Mouse (Mus musculus): Measurements from ENCODE around the gene Med16.

Gene Med16

DNA sequence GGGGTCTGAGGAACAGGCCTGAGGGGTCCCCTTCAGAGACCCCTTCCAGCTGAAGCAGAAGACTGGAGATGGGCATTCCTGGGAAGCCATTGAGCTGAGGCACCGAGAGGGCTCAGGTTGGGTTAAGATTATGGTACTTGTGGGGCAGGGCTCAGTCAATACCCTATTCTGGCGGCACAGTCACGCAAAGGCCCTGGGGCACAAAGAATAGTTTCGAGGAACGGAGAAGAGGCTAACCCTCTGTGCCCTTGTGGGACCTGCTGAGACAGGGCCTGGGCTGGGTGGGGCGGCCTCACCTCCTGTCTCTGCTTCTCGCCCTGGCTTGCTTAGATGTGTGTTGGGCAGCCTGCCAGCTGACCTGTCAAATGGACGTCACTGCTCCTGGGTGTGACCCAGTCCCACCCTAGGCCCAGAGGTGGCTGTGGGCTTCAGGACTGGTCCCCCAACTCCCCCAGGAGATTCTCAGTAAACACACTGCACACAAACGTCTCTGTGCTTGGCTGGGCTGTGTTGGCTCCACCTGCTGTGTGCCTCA is 24.5 kb upstream of the Med16 start:
- in situ Hi-C loops (cut with MboI; ENCODE audit: low sequenced_read_pairs), result no loop called here

DNA sequence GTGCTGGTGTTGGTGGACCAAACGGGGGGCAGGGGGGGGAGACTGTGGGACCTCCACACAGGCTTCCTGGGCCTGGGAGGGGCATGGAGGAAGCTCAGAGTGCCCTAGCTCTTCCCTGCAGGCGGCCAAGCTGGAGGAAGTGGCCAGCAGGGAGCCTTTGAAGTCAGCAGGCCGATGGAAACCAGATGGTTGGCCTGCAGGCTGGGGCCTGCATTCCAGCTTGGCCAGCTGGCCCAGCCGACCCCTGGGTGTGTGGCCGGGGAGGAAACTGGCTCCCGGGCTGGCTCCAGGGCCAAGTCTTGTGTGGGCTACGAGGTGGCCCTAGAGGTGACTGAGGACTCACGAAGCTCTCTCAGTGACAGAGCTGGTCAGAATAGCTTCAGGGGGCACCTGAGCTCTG is 24.0 kb upstream of the Med16 start:
- in situ Hi-C loops (cut with MboI; ENCODE audit: low sequenced_read_pairs), result no loop called here

DNA sequence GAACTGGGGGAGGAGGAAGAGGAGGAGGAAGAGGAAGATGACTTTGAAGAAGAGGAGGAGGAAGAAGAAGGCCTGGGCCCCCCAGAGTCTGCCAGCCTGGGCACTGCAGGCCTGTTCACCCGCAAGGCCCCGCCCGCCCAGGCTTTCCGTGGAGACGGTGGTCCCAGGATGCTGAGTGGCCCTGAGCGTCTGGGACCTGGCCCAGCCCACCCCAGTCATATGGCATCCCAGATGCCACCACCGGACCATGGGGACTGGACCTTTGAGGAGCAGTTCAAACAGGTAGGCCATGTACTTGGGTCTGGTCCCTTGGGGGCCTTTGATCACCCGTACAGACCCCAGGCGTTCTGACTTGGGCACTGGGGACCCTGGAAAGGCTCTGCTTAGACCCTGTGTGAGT is 23.1 kb upstream of the Med16 start:
- in situ Hi-C loops (cut with MboI; ENCODE audit: low sequenced_read_pairs), result no loop called here

DNA sequence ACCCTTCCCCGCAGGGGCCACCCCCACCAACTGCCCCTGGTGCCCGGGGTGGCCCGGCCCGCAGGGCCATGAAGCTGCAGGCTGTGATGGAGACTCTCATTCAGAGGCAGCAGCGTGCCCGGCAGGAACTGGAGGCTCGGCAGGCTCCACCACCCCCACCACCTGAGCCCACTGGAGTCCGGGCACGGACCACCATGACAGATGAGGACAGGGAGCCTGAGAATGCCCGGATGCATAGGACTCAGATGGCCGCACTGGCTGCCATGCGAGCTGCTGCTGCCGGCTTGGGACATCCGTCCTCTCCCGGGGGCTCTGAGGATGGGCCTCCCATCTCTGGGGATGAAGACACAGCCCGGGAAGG is 22.1 kb upstream of the Med16 start:
- in situ Hi-C loops (cut with MboI; ENCODE audit: low sequenced_read_pairs), result no loop called here

- in situ Hi-C loops (cut with MboI; ENCODE audit: low sequenced_read_pairs), result no loop called here
Measured at GRCm38 (mm10) chr10:79929967-79930825, 21.5 kb upstream of the Med16 start.

DNA sequence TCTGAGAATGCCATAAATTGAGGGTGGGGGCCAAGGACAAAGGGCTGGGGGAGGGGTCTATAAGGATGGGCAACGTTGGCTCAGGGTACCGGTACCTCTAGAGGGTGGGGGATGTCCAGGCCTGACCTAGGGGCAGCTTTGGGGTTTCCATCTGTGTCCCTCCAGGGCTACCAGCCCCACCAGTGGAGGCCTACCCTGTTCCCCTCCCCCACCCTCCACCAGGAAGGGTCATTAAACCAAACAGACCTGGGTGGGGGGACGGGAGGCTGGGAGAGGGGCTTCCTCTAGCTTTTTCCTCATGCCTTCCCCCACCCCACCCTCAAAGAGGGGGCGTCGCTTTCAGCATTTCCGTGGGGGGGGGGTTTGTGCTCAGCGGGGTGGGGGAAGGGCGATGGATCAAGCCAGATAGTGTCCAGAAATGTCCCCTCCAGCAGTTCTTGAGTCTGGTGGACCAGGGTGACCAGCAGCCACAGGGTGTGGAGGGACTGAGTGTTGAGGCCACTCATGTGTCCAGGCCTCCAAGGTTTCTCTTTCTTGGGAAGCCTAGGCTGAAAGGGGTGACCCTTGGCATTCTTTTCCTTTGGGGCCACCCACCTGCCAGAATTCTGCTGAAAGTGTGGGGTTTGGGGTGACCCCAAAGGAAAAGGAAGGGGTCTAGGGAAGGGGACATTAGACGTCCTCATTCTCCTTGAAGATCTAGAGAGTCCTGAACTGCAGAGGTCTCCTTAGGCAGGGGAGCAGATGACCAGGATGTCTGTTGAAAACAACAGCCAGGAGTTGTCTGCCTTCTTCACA is 20.4 kb upstream of the Med16 start:
- in situ Hi-C loops (cut with MboI; ENCODE audit: low sequenced_read_pairs), result no loop called here

DNA sequence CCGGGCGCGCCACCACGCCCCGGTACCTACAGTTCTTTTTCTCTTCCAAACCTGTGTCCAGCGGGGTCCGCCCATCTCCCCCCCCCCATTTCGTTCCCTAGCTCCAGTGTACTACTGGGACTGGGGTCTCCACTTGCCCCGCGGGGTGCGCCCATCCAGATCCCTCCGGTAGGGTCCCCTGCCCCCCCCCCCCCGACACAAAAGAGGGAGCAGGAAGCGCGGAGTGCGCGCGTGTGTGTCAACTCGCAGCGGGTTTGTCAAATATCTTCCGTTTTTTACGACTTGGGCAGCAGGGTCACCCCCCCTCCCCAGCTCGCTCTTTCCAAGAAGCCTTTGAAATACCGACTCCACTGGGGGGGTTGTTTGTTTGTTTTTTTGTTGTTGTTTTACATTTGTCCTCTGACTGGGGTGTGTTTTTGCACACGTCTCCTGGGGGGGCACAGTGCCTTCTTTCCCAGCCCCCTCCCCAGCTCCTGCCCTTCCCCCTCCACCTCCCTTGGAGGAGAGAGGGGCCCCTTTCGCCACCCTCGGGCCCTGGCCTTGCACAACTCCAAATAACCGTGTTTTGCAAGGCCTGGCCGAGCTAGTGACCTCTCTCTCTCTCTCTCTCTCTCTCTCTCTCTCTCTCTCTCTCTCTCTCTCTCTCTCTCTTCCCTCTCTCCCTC is 19.4 kb upstream of the Med16 start:
- in situ Hi-C loops (cut with MboI; ENCODE audit: low sequenced_read_pairs), result no loop called here

GRCm38 (mm10) chr10:79927324-79928029 is 18.8 kb upstream of the Med16 start:
- in situ Hi-C loops (cut with MboI; ENCODE audit: low sequenced_read_pairs), result no loop called here

GRCm38 (mm10) chr10:79926491-79927323 is 18.0 kb upstream of the Med16 start, which contains the start of gene Arid3a:
Arid3a (plus strand) TSS chr10:79927043.
- in situ Hi-C loops (cut with MboI; ENCODE audit: low sequenced_read_pairs), result no loop called here

DNA sequence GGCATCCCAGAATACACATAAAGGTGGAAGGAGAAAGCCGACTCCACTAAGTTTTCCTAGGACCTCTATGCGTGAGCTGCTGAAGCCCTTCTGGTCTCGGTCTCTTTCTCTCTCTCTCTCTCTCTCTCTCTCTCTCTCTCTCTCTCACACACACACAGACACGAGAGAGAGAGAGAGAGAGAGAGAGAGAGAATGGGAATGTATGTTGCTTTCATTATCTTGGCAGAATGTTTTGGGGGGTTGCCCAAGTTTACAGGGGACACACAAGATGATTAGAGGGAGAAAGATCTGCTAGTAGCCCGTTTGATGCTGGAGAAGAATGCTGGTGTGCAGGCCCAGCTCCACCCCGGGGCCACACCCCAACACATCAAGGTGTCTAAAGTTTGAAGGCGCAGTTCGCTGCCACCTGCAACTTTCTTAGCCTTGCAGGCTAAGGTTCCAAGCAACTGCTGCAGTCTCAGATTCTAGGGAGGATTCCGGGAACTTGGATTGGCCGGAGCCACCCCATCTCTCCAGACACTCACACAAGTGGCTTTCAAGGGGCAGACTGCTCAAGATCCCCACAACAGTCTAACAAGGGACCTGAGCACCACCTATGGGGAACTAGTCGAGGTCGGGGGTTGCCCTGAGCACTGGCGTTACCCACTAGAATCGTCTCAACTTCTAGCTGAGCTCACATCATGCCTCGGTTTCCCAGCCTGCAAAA is 17.2 kb upstream of the Med16 start:
- in situ Hi-C loops (cut with MboI; ENCODE audit: low sequenced_read_pairs), result no loop called here

DNA sequence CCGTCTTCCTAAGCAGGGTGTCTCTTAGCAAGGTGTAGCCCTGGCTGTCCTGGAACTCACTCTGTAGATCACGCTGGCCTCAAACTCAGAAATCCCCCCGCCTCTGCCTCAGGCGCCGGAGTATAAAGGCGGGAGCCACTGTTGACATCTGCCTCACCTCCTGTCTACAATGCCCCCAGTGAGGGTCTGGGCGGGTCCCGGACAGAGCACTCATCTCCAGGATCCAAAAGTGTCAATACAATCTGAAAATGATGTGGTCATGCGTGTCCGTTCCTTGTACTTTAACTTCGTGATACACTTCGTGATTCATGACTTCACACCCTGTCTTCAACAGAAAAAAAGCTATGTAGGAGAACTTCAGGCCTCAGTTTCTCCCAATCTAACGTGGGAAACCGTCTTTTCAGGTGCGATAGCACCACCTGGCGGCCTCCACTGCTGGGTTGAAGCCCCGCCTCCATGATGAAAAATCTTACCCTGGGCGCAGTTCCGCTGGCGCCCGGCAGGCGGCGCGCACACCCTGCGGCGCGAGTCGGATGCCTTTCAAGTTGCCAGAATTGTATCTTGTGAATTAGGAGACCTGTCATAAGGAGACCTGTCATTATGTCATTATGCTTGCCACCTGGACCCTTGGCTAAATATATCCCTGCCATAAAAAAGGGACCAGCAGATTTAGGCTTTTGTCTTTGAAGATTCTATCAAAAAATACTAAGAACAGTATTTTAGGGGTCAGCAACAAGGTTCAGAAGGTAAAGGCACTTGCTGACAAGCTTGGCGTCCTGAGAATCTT is 16.5 kb upstream of the Med16 start:
- in situ Hi-C loops (cut with MboI; ENCODE audit: low sequenced_read_pairs), result loop anchor here (5.0 kb wide), 1 partner anchor 32 kb away; no protein-coding TSS in a partner anchor

DNA sequence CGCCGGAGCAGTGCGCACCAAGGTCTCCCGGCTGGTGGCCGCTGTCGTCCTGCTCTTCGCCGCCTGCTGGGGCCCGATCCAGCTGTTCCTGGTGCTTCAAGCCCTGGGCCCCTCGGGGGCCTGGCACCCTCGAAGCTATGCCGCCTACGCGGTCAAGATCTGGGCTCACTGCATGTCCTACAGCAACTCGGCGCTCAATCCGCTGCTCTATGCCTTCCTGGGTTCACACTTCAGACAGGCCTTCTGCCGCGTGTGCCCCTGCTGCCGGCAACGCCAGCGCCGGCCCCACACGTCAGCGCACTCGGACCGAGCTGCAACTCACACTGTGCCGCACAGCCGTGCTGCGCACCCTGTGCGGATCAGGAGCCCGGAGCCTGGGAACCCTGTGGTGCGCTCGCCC is 12.8 kb upstream of the Med16 start:
- in situ Hi-C loops (cut with MboI; ENCODE audit: low sequenced_read_pairs), result loop anchor here (5.0 kb wide), 1 partner anchor 36 kb away; no protein-coding TSS in a partner anchor

GRCm38 (mm10) chr10:79920958-79921535 is 12.3 kb upstream of the Med16 start, which contains the start of gene R3hdm4:
R3hdm4 (minus strand) TSS chr10:79921208.
- in situ Hi-C loops (cut with MboI; ENCODE audit: low sequenced_read_pairs), result loop anchor here (5.0 kb wide), 1 partner anchor 36 kb away; no protein-coding TSS in a partner anchor

- in situ Hi-C loops (cut with MboI; ENCODE audit: low sequenced_read_pairs), result loop anchor here (5.0 kb wide), 1 partner anchor 37 kb away; no protein-coding TSS in a partner anchor
Measured at GRCm38 (mm10) chr10:79920056-79920890, 11.6 kb upstream of the Med16 start.

- in situ Hi-C loops (cut with MboI; ENCODE audit: low sequenced_read_pairs), result no loop called here
Measured at GRCm38 (mm10) chr10:79919251-79919849, 10.6 kb upstream of the Med16 start.
